Mouse (Mus musculus): ENCODE measurements around the gene Hist1h1d. TPM values are rescaled to one million over a fixed set of nuclear protein-coding genes. Genes with fewer than 3 reads are reported as not detected.
A peak's percentile ranks its signal among the peaks of the same experiment; 100 is the strongest.

Hist1h1d gene
- 1 to 10 TPM; 1.6 to 2.0 TPM for total RNA-seq (2021)
- long read RNA-seq, experiment 1: 0 reads
- long read RNA-seq, experiment 2, full-length matches to known transcripts: 1 of 1 reads
- long read RNA-seq, experiment 2, partial matches to known transcripts: 0 of 1 reads
- long read RNA-seq, experiment 2, other reads (novel, unspliced or antisense): 0 of 1 reads

GRCm38 (mm10) chr13:23552962-23553361 lies at the start of gene Hist1h1d:
TSS of gene Hist1h1d (plus strand) at chr13:23553262.
- intact Hi-C loops (cut with DNase I): no loop called here
- DNase-seq: no peak

- no peak for DNase-seq
- intact Hi-C loops (cut with DNase I): no loop called here
These were observed 49.3 kb upstream of the Hist1h1d start for GRCm38 (mm10) chr13:23503797-23504196.

GRCm38 (mm10) chr13:23505662-23506345 lies 47.3 kb upstream of the Hist1h1d start:
- DNase-seq: no peak
- intact Hi-C loops (cut with DNase I): no loop called here

- intact Hi-C loops (cut with DNase I): no loop called here
These were observed 46.7 kb upstream of the Hist1h1d start for GRCm38 (mm10) chr13:23506351-23506750.

GRCm38 (mm10) chr13:23506819-23507515 lies 46.1 kb upstream of the Hist1h1d start:
- intact Hi-C loops (cut with DNase I): no loop called here
- DNase-seq: no peak

More at GRCm38 (mm10) chr13:23506351-23506750, 46.7 kb upstream of the Hist1h1d start:
- no peak for DNase-seq

- DNase-seq: no peak
- intact Hi-C loops (cut with DNase I): no loop called here
These were observed 42.9 kb upstream of the Hist1h1d start for GRCm38 (mm10) chr13:23510127-23510526.

GRCm38 (mm10) chr13:23513517-23513916 lies 39.5 kb upstream of the Hist1h1d start:
- intact Hi-C loops (cut with DNase I): no loop called here
- DNase-seq: no peak

- no peak for DNase-seq
- intact Hi-C loops (cut with DNase I): loop anchor here (5.0 kb wide), 1 partner anchor 1488 kb away; no protein-coding TSS in a partner anchor
These were observed 37.8 kb upstream of the Hist1h1d start for GRCm38 (mm10) chr13:23515281-23515680.

- no peak for DNase-seq
- intact Hi-C loops (cut with DNase I): loop anchor here (5.0 kb wide), 1 partner anchor 1489 kb away; no protein-coding TSS in a partner anchor
These were observed 37.0 kb upstream of the Hist1h1d start for GRCm38 (mm10) chr13:23515826-23516620.

- intact Hi-C loops (cut with DNase I): loop anchor here (5.0 kb wide), 1 partner anchor 1490 kb away; no protein-coding TSS in a partner anchor
- DNase-seq: peak; percentile 53 to 79
These were observed 36.0 kb upstream of the Hist1h1d start for GRCm38 (mm10) chr13:23516822-23517602.

GRCm38 (mm10) chr13:23517603-23518294 lies 35.3 kb upstream of the Hist1h1d start:
- intact Hi-C loops (cut with DNase I): loop anchor here (5.0 kb wide), 1 partner anchor 1490 kb away; no protein-coding TSS in a partner anchor
- DNase-seq: peak; percentile 68 to 87

GRCm38 (mm10) chr13:23518295-23518603 lies 34.8 kb upstream of the Hist1h1d start:
- no peak for DNase-seq
- intact Hi-C loops (cut with DNase I): loop anchor here (5.0 kb wide), 1 partner anchor 1491 kb away; no protein-coding TSS in a partner anchor

GRCm38 (mm10) chr13:23518885-23519284 lies 34.2 kb upstream of the Hist1h1d start:
- DNase-seq: peak; percentile 46 to 59
- intact Hi-C loops (cut with DNase I): loop anchor here (1.0 to 5.0 kb wide), 2 partner anchors 87 to 1492 kb away; no protein-coding TSS in a partner anchor

- intact Hi-C loops (cut with DNase I): loop anchor here (1.0 to 5.0 kb wide), 2 partner anchors 87 to 1492 kb away; no protein-coding TSS in a partner anchor
- peak; percentile 44 to 61 for DNase-seq
These were observed 33.6 kb upstream of the Hist1h1d start for GRCm38 (mm10) chr13:23519416-23519815.

GRCm38 (mm10) chr13:23521703-23522102 lies 31.4 kb upstream of the Hist1h1d start:
- intact Hi-C loops (cut with DNase I): no loop called here
- peak; percentile 56 to 60 for DNase-seq

GRCm38 (mm10) chr13:23523976-23524375 lies 29.1 kb upstream of the Hist1h1d start:
- intact Hi-C loops (cut with DNase I): no loop called here
- DNase-seq: no peak

- DNase-seq: peak; percentile 41 to 55
- intact Hi-C loops (cut with DNase I): no loop called here
These were observed 28.4 kb upstream of the Hist1h1d start for GRCm38 (mm10) chr13:23524654-23525053.

- intact Hi-C loops (cut with DNase I): no loop called here
- DNase-seq: no peak
These were observed 27.2 kb upstream of the Hist1h1d start for GRCm38 (mm10) chr13:23525901-23526300.

GRCm38 (mm10) chr13:23526312-23526711 lies 26.8 kb upstream of the Hist1h1d start:
- peak; percentile 82 to 86 for DNase-seq
- intact Hi-C loops (cut with DNase I): no loop called here

Measured in gastrocnemius, postnatal 36 days (tissue).